24 mouse cellular contexts compared by ENCODE assay signal in genomic region chr13:20220414-20220813, GRCm38 (mm10).
"Had no signal": no experiment of that assay in that cellular context is flagged by ENCODE, and none has a peak within 500 bp of the region (broad histone marks: within the 10 kb centered on the region; RNA-seq: fewer than 3 reads in every experiment).

No protein-coding gene starts in this region.

- H3K9ac ChIP-seq: heart, embryonic 13.5 days; heart, embryonic 15.5 days; hindbrain, embryonic 13.5 days; hindbrain, embryonic 15.5 days; limb, embryonic 12.5 days had no signal

- H3K27me3 ChIP-seq: heart, embryonic 13.5 days; heart, embryonic 15.5 days; hindbrain, embryonic 13.5 days; hindbrain, embryonic 15.5 days; limb, embryonic 12.5 days had no signal

- ATAC-seq: hindbrain, postnatal 0 days; intestine, embryonic 16.5 days had no signal

- H3K36me3 ChIP-seq: heart, embryonic 10.5 days; heart, embryonic 13.5 days; heart, embryonic 15.5 days; hindbrain, embryonic 13.5 days; hindbrain, embryonic 15.5 days; limb, embryonic 10.5 days; limb, embryonic 12.5 days had no signal

- H3K27ac ChIP-seq: gastrocnemius, adult 2 months; heart, embryonic 10.5 days; heart, embryonic 13.5 days; heart, embryonic 15.5 days; hindbrain, embryonic 13.5 days; hindbrain, embryonic 15.5 days; hindbrain, postnatal 0 days; layer of hippocampus, adult 2 months; left cerebral cortex, adult 2 months; limb, embryonic 10.5 days; limb, embryonic 12.5 days had no signal

- H3K4me1 ChIP-seq: heart, embryonic 10.5 days; heart, embryonic 15.5 days; hindbrain, embryonic 13.5 days; hindbrain, embryonic 15.5 days; limb, embryonic 10.5 days; limb, embryonic 12.5 days had no signal

- H3K4me3 ChIP-seq: gastrocnemius, adult 2 months; heart, embryonic 10.5 days; heart, embryonic 13.5 days; heart, embryonic 15.5 days; hindbrain, embryonic 13.5 days; hindbrain, embryonic 15.5 days; layer of hippocampus, adult 2 months; left cerebral cortex, adult 2 months; limb, embryonic 10.5 days; limb, embryonic 12.5 days had no signal

- H3K4me2 ChIP-seq: heart, embryonic 13.5 days; heart, embryonic 15.5 days; hindbrain, embryonic 13.5 days; hindbrain, embryonic 15.5 days; limb, embryonic 12.5 days; liver, embryonic 11.5 days had no signal

- H3K9me3 ChIP-seq: heart, embryonic 10.5 days; heart, embryonic 13.5 days; heart, embryonic 15.5 days; hindbrain, embryonic 15.5 days; limb, embryonic 10.5 days; limb, embryonic 12.5 days had no signal

- DNase-seq: gastrocnemius, adult 2 months; gastrocnemius, postnatal 10 days; gastrocnemius, postnatal 25 days; heart, adult 18-20 months; heart, postnatal 14 days; heart, postnatal 36 days; kidney, adult 11 months; kidney, adult 8-10 months; kidney, postnatal 10 days; kidney, postnatal 25 days; kidney, postnatal 4 days; liver had no signal
